Mouse (Mus musculus) monocyte, adult 59 days (primary cell): Measurements from ENCODE around the gene Tmem50a. TPM values are rescaled to one million over a fixed set of nuclear protein-coding genes. Genes with fewer than 3 reads are reported as not detected.

Experiments used
- total RNA-seq, 2 experiments: library from RNA; stranded (reverse); gene quantifications; one replicate each; pipeline ENCODE4 v1.2.4; 2023

Gene Tmem50a
- 100 to 1,000 TPM; 184 to 185 TPM for total RNA-seq

GRCm38 (mm10) chr4:134914864-134915209 is at the start of gene Tmem50a:
Tmem50a (minus strand) TSS chr4:134915024.

GRCm38 (mm10) chr4:134930684-134931481 is 16.1 kb upstream of the Tmem50a start, which contains the start of gene Syf2:
Syf2 (plus strand) TSS chr4:134930898.

GRCm38 (mm10) chr4:134923258-134924018 is 8.6 kb upstream of the Tmem50a start, which contains the start of gene Rsrp1:
Rsrp1 (plus strand) TSS chr4:134923592.

GRCm38 (mm10) chr4:134863937-134864729 is 50.7 kb downstream of the Tmem50a start, which contains the start of gene Rhd:
Rhd (plus strand) TSS chr4:134864536.

GRCm38 (mm10) chr4:134853259-134853636 is 61.6 kb downstream of the Tmem50a start, which contains the start of gene Maco1:
Maco1 (minus strand) TSS chr4:134853345.

Other genes with a start within 250 kb of the Tmem50a start
- 10 to 100 TPM; 46.3 to 49.3 TPM for gene Man1c1, start 210.7 kb downstream of the Tmem50a start, total RNA-seq
- gene Ldlrap1, start 147.0 kb downstream of the Tmem50a start, total RNA-seq: 10 to 100 TPM; 32.2 to 33.9 TPM
- 10 to 100 TPM; 18.3 to 19.9 TPM for gene Maco1, start 61.7 kb downstream of the Tmem50a start, total RNA-seq
- not detected for gene Rhd, start 50.5 kb downstream of the Tmem50a start, total RNA-seq
- 100 to 1,000 TPM; 468 to 495 TPM for gene Rsrp1, start 8.6 kb upstream of the Tmem50a start, total RNA-seq
- gene Syf2, start 15.9 kb upstream of the Tmem50a start, total RNA-seq: 100 to 1,000 TPM; 151 to 162 TPM
- gene Runx3, start 205.6 kb upstream of the Tmem50a start, total RNA-seq: 100 to 1,000 TPM; 125 to 126 TPM